Mouse (Mus musculus) cortical plate, adult 2 months (tissue): ENCODE data around the gene Ugt1a8.

ENCODE experiments used
- CTCF ChIP-seq: fragments of 200-500 bp; IDR thresholded peaks from 2 replicates; pipeline ENCODE4 v1.5.1; 2011; ENCODE audit warnings: mild to moderate bottlenecking, control low read depth, low read length; ENCODE audit not compliant: insufficient read depth; ENCODE audit errors: extremely low read depth
- POLR2A ChIP-seq: fragments of 200-500 bp; IDR thresholded peaks from 2 replicates; pipeline ENCODE4 v1.6.1; 2011; ENCODE audit warnings: mild to moderate bottlenecking, low read length, control low read depth; ENCODE audit not compliant: insufficient read depth; ENCODE audit errors: extremely low read depth

DNA sequence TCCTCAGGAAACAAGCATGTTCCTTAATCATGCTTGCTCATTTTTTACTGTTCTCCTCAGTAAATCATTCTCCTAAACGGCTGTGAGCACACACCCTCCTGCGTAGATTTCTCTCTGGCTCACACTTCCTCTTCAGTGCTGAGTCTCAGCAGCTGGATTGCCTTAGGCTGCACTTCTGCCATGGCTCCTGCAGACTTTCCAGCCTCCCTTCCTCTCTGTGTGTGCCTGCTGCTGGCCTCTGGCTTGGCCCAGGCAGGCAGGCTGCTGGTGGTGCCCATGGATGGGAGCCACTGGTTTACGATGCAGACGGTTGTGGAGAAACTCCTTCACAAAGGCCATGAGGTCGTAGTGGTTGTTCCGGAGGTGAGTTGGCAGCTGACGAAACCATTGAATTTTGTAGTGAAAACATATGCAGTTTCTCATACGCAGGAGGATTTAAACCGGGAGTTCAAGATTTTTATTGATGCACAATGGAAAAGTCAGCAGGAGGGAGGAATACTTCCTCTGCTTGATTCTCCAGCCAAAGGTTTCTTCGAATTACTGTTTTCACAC lies 7.4 kb downstream of the Ugt1a8 start, which contains the start of gene Ugt1a7c:
- TF ChIP-seq CTCF (no peak), POLR2A (no peak)
